Mouse (Mus musculus) CH12.LX (cell line): Measurements from ENCODE around the gene Plce1. TPM values are rescaled to one million over a fixed set of nuclear protein-coding genes. Genes with fewer than 3 reads are reported as not detected.

Experiments
- DNase-seq: peaks from one replicate; pipeline ENCODE4 v3.0.0-alpha.2; 2013; ENCODE audit errors: extremely low read depth
- H3K27ac ChIP-seq: 2 replicates; pipeline ENCODE4 v1.5.1; 2012; ENCODE audit warnings: low read depth, mild to moderate bottlenecking, control low read depth, moderate library complexity; ENCODE audit not compliant: insufficient read depth
- H3K27me3 ChIP-seq: replicated peaks from 2 replicates; pipeline ENCODE3; 2012; ENCODE audit warnings: inconsistent platforms
- H3K36me3 ChIP-seq, 2 experiments: replicated peaks in 1 of 2; 2 replicates each; pipeline versions ENCODE3 to v1.6.1; 2012; ENCODE audit warnings: inconsistent platforms in 1 of 2, low read length in 1 of 2, mild to moderate bottlenecking in 1 of 2, mixed read lengths in 1 of 2, moderate library complexity in 1 of 2; ENCODE audit not compliant: control insufficient read depth in 1 of 2, insufficient read depth in 1 of 2
- H3K4me1 ChIP-seq, 2 experiments: 2 replicates each; pipeline ENCODE4 v1.6.1; 2012; ENCODE audit warnings: inconsistent platforms in 1 of 2, moderate library complexity in 1 of 2; ENCODE audit not compliant: insufficient read depth in 2 of 2, control insufficient read depth in 1 of 2
- H3K4me2 ChIP-seq: 2 replicates; pipeline ENCODE4 v1.6.1; 2012; ENCODE audit warnings: low read depth, mild to moderate bottlenecking, control low read depth; ENCODE audit not compliant: poor library complexity, insufficient read depth, severe bottlenecking
- H3K4me3 ChIP-seq, 3 experiments: fragments of 150-350 bp in 1 of 3; sonication (generic) in 1 of 3; replicated peaks in 1 of 3; 2 replicates each; pipeline versions ENCODE3 to v1.5.1; 2011 to 2012; ENCODE audit warnings: low read depth in 2 of 3, low read length in 2 of 3, mild to moderate bottlenecking in 2 of 3, moderate library complexity in 2 of 3, control low read depth in 1 of 3, improper control_type of control experiment in 1 of 3, inconsistent platforms in 1 of 3, mixed read lengths in 1 of 3; ENCODE audit not compliant: poor library complexity in 1 of 3
- H3K79me2 ChIP-seq: replicated peaks from 2 replicates; pipeline ENCODE4 v1.6.1; 2012; ENCODE audit warnings: mild to moderate bottlenecking, moderate library complexity; ENCODE audit not compliant: control insufficient read depth, poor library complexity, insufficient read depth, severe bottlenecking; ENCODE audit errors: extremely low read depth
- H3K9ac ChIP-seq: 2 replicates; pipeline ENCODE4 v1.6.1; 2012; ENCODE audit warnings: low read depth, mild to moderate bottlenecking, control low read depth, moderate library complexity; ENCODE audit not compliant: insufficient read depth
- H3K9me3 ChIP-seq: replicated peaks from 2 replicates; pipeline ENCODE3; 2012; ENCODE audit warnings: low read length, inconsistent platforms, mixed read lengths
- BHLHE40 ChIP-seq: IDR thresholded peaks from 2 replicates; pipeline ENCODE4 v1.6.1; 2011; ENCODE audit warnings: mild to moderate bottlenecking, low read depth, low read length, improper control_type of control experiment
- CTCF ChIP-seq, 2 experiments: IDR thresholded peaks in 1 of 2; conservative IDR thresholded peaks in 1 of 2; 2 replicates each; pipeline ENCODE4 v1.5.1; 2011 to 2012; ENCODE audit warnings: low read depth in 2 of 2, low read length in 2 of 2, improper control_type of control experiment in 1 of 2, inconsistent platforms in 1 of 2, mild to moderate bottlenecking in 1 of 2, moderate library complexity in 1 of 2
- EP300 ChIP-seq: IDR thresholded peaks from 2 replicates; pipeline ENCODE4 v1.6.1; 2011; ENCODE audit warnings: low read length, improper control_type of control experiment
- GABPA ChIP-seq: IDR thresholded peaks from 2 replicates; pipeline ENCODE4 v1.6.1; 2012; ENCODE audit warnings: low read depth, low read length, improper control_type of control experiment, inconsistent platforms; ENCODE audit not compliant: insufficient replicate concordance
- JUND ChIP-seq: conservative IDR thresholded peaks from 2 replicates; pipeline ENCODE4 v1.6.1; 2011; ENCODE audit warnings: low read depth, low read length, improper control_type of control experiment
- KAT2A ChIP-seq: IDR thresholded peaks from 2 replicates; pipeline ENCODE4 v1.6.1; 2012; ENCODE audit warnings: low read length, improper control_type of control experiment, inconsistent platforms; ENCODE audit not compliant: insufficient replicate concordance
- MAFK ChIP-seq: IDR thresholded peaks from 2 replicates; pipeline ENCODE4 v1.6.1; 2011; ENCODE audit warnings: low read length, improper control_type of control experiment; ENCODE audit not compliant: insufficient replicate concordance
- MAX ChIP-seq: IDR thresholded peaks from 2 replicates; pipeline ENCODE4 v1.6.1; 2011; ENCODE audit warnings: low read length, improper control_type of control experiment
- MYC ChIP-seq: IDR thresholded peaks from 2 replicates; pipeline ENCODE4 v1.6.1; 2011; ENCODE audit warnings: low read depth, mild to moderate bottlenecking, improper control_type of control experiment, low read length
- NELFE ChIP-seq: IDR thresholded peaks from 2 replicates; pipeline ENCODE4 v1.6.1; 2011; ENCODE audit warnings: low read depth, low read length, improper control_type of control experiment
- PAX5 ChIP-seq: IDR thresholded peaks from 2 replicates; pipeline ENCODE4 v1.6.1; 2012; ENCODE audit warnings: low read length, inconsistent platforms, mixed read lengths
- POLR2AphosphoS2 ChIP-seq: IDR thresholded peaks from 2 replicates; pipeline ENCODE4 v1.6.1; 2011; ENCODE audit warnings: low read depth, low read length, improper control_type of control experiment
- RCOR1 ChIP-seq: conservative IDR thresholded peaks from 2 replicates; pipeline ENCODE4 v1.6.1; 2012; ENCODE audit warnings: low read depth, mild to moderate bottlenecking, inconsistent platforms, low read length, improper control_type of control experiment
- SIN3A ChIP-seq: IDR thresholded peaks from 2 replicates; pipeline ENCODE4 v1.6.1; 2012; ENCODE audit warnings: low read length, improper control_type of control experiment, inconsistent platforms
- SMC3 ChIP-seq: IDR thresholded peaks from 2 replicates; pipeline ENCODE4 v1.6.1; 2011; ENCODE audit warnings: low read depth, low read length, improper control_type of control experiment
- TBP ChIP-seq: conservative IDR thresholded peaks from 2 replicates; pipeline ENCODE4 v1.6.1; 2011; ENCODE audit warnings: low read depth, low read length, improper control_type of control experiment
- TCF12 ChIP-seq: IDR thresholded peaks from 2 replicates; pipeline ENCODE4 v1.6.1; 2014; ENCODE audit warnings: low read depth, mild to moderate bottlenecking, inconsistent platforms, low read length, improper control_type of control experiment
- USF2 ChIP-seq: conservative IDR thresholded peaks from 2 replicates; pipeline ENCODE4 v1.6.1; 2011; ENCODE audit warnings: low read depth, low read length, improper control_type of control experiment
- ZC3H11A ChIP-seq: IDR thresholded peaks from 2 replicates; pipeline ENCODE4 v1.6.1; 2012; ENCODE audit warnings: low read depth, mild to moderate bottlenecking, inconsistent platforms, low read length, improper control_type of control experiment
- ZKSCAN1 ChIP-seq: IDR thresholded peaks from 2 replicates; pipeline ENCODE4 v1.6.1; 2012; ENCODE audit warnings: low read depth, inconsistent platforms, low read length, improper control_type of control experiment, borderline replicate concordance
- ZMIZ1 ChIP-seq: IDR thresholded peaks from 2 replicates; pipeline ENCODE4 v1.6.1; 2012; ENCODE audit warnings: low read depth, mild to moderate bottlenecking, inconsistent platforms, low read length, improper control_type of control experiment
- dilution Hi-C: fragments of 300-500 bp; cut with MboI; formaldehyde crosslinking; loops from 2 replicates; pipeline ENCODE4 v1.14.3; 2020; ENCODE audit warnings: low sequenced_read_pairs; ENCODE audit not compliant: extremely low pct_unique_long_range_greater_than_20kb, extremely low pct_ligation_motif_present
- in situ Hi-C: fragments of 300-500 bp; cut with MboI; formaldehyde crosslinking; loops from 3 replicates; pipeline ENCODE4 v1.14.3; 2019; ENCODE audit warnings: low sequenced_read_pairs, low pct_ligation_motif_present, low pct_unique_long_range_greater_than_20kb, mixed read lengths
- polyA plus RNA-seq: library from polyadenylated mRNA; unstranded; fragments of >175 nt; gene quantifications from 2 replicates; pipeline ENCODE4 v1.2.1, GENCODE M21; 2012; ENCODE audit warnings: low read depth; ENCODE audit not compliant: insufficient read length
- total RNA-seq, 2 experiments: library from RNA; depleted of rRNA; stranded (reverse); fragments of 300-350 nt in 1 of 2; fragments of >200 nt in 1 of 2; gene quantifications; 2 replicates each; pipeline ENCODE4 v1.2.3; 2012 to 2014

The Plce1 gene
- total and polyA plus RNA-seq, 3 experiments, result under 0.01 to 0.13 (median 0.05) TPM

DNA sequence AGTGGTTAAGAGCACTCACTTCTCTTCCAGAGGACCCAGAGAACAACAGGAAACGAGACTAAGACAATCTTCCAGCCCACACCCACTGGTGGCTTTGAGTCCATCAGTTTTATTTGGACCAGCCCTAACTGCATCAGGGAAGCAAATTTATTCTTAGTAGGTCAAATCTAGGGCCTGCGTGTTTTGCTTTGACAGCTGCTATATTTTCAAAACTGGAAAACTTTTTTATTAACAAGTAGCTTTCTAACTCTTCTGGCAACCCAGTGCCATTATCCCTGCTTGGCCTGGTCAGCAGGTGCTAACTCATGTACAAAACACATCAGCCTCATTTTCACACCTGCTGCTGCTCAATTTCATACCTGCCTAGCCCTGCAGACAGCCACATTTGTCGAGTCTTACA is 151.3 kb downstream of the Plce1 start:
- no peak for DNase-seq
- dilution Hi-C loops, result no loop called here
- H3K4me2 ChIP-seq, result no peak overlapping the region
- TF ChIP-seq NELFE (no peak), GABPA (no peak), ZMIZ1 (no peak), SMC3 (no peak), MAX (no peak), USF2 (no peak), ZC3H11A (no peak), ZKSCAN1 (no peak), TCF12 (no peak), SIN3A (no peak), MAFK (no peak)
- TF ChIP-seq, all 38 proteins: peak for 0
- Histone ChIP-seq H3K4me1 (peaks cover 3 to 7% of the 10 kb centered on the region in 2 experiments; a peak in 2 of 4 replicates), H3K9me3 (no peaks in the 10 kb centered on the region), H3K9ac (no peak overlapping the region), H3K36me3 (no peaks in the 10 kb centered on the region), H3K79me2 (no peaks in the 10 kb centered on the region), H3K27ac (no peak overlapping the region), H3K4me3 (no peak overlapping the region), H3K27me3 (no peaks in the 10 kb centered on the region)
- in situ Hi-C loops, result no loop called here

DNA sequence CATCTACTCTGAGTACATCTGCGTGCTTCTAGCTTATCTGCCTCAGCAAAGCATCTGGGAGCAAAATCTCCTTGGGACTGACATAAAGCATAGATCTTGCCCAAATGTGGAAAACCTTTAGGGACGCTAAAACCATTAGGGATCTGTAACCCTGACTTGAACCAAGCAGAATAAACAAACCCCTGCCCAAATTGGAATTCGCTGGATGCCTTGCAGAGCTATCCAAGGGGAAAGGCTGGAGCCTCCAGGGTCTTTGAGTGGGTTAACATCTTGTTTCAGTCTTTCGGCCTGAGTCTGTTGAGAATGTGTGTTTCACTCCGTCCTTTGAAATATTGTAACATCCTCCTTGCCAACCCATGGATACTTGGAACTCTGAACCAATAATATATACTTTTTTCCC is 152.4 kb downstream of the Plce1 start:
- Histone ChIP-seq H3K27me3 (no peaks in the 10 kb centered on the region), H3K4me2 (no peak overlapping the region), H3K4me3 (no peak overlapping the region), H3K9me3 (no peaks in the 10 kb centered on the region), H3K27ac (no peak overlapping the region), H3K4me1 (peaks cover 3 to 7% of the 10 kb centered on the region in 2 experiments; a peak in 2 of 4 replicates), H3K36me3 (no peaks in the 10 kb centered on the region), H3K9ac (no peak overlapping the region), H3K79me2 (no peaks in the 10 kb centered on the region)
- DNase-seq, result no peak
- dilution Hi-C loops, result no loop called here
- TF ChIP-seq ZC3H11A (no peak), EP300 (no peak), GABPA (no peak), RCOR1 (no peak), JUND (no peak), POLR2AphosphoS2 (no peak), TBP (no peak), CTCF (conservative IDR thresholded peaks at IDR 0.05 in 1 of 2, IDR thresholded peaks at IDR 0.05 in 1 of 2; ENCODE audit: low read depth in 2 of 2, low read length in 2 of 2) (no peak), BHLHE40 (no peak), KAT2A (no peak), MYC (no peak), PAX5 (no peak)
- in situ Hi-C loops, result no loop called here
